Mouse (Mus musculus) adipocyte (in vitro differentiated cells): ENCODE measurements around the gene Cxcl14.
A peak's percentile ranks its signal among the peaks of the same experiment; 100 is the strongest.

Experiments
- DNase-seq: peaks from one replicate; pipeline ENCODE4 v3.0.0-alpha.2; 2016; ENCODE audit warnings: low spot score

Gene Cxcl14

GRCm38 (mm10) chr13:56295943-56296658 is at the start of gene Cxcl14:
Cxcl14 (minus strand) TSS chr13:56296551.
- DNase-seq = no peak

- DNase-seq = no peak
Measured at GRCm38 (mm10) chr13:56344355-56344754, 48.0 kb upstream of the Cxcl14 start.

- DNase-seq = no peak
Measured at GRCm38 (mm10) chr13:56342491-56342890, 46.1 kb upstream of the Cxcl14 start.

- DNase-seq = peak; percentile 7
Measured at GRCm38 (mm10) chr13:56340513-56340912, 44.2 kb upstream of the Cxcl14 start.

- no peak for DNase-seq
Measured at GRCm38 (mm10) chr13:56339816-56340215, 43.5 kb upstream of the Cxcl14 start.

- DNase-seq = no peak
Measured at GRCm38 (mm10) chr13:56336982-56337381, 40.6 kb upstream of the Cxcl14 start.

- DNase-seq = no peak
Measured at GRCm38 (mm10) chr13:56334802-56335690, 38.7 kb upstream of the Cxcl14 start.

- no peak for DNase-seq
Measured at GRCm38 (mm10) chr13:56334236-56334635, 37.9 kb upstream of the Cxcl14 start.

- DNase-seq = no peak
Measured at GRCm38 (mm10) chr13:56332356-56332755, 36.0 kb upstream of the Cxcl14 start.

GRCm38 (mm10) chr13:56330603-56331455 is 34.5 kb upstream of the Cxcl14 start:
- no peak for DNase-seq

GRCm38 (mm10) chr13:56329769-56330168 is 33.4 kb upstream of the Cxcl14 start:
- no peak for DNase-seq

- no peak for DNase-seq
Measured at GRCm38 (mm10) chr13:56329165-56329564, 32.8 kb upstream of the Cxcl14 start.

GRCm38 (mm10) chr13:56327779-56328178 is 31.4 kb upstream of the Cxcl14 start:
- DNase-seq = no peak

GRCm38 (mm10) chr13:56321635-56322034 is 25.3 kb upstream of the Cxcl14 start:
- no peak for DNase-seq

GRCm38 (mm10) chr13:56316930-56317329 is 20.6 kb upstream of the Cxcl14 start:
- DNase-seq = no peak

- DNase-seq = no peak
Measured at GRCm38 (mm10) chr13:56315201-56315600, 18.9 kb upstream of the Cxcl14 start.

GRCm38 (mm10) chr13:56305058-56305457 is 8.7 kb upstream of the Cxcl14 start:
- no peak for DNase-seq

- DNase-seq = no peak
Measured at GRCm38 (mm10) chr13:56304453-56304852, 8.1 kb upstream of the Cxcl14 start.

- DNase-seq = no peak
Measured at GRCm38 (mm10) chr13:56299336-56299735, 3.0 kb upstream of the Cxcl14 start.

- no peak for DNase-seq
Measured at GRCm38 (mm10) chr13:56296659-56297020, 289 bp upstream of the Cxcl14 start.

- DNase-seq = no peak
Measured at GRCm38 (mm10) chr13:56295586-56295942, 787 bp downstream of the Cxcl14 start.

GRCm38 (mm10) chr13:56294908-56295307 is 1.4 kb downstream of the Cxcl14 start:
- DNase-seq = no peak
